Mouse (Mus musculus) activated CD4-positive, CD25-positive, alpha-beta regulatory T cell (primary cell): ENCODE measurements around the gene Prss35. TPM values are rescaled to one million over a fixed set of nuclear protein-coding genes. Genes with fewer than 3 reads are reported as not detected.

Experiments used
- polyA plus RNA-seq, 2 experiments: library from polyadenylated mRNA; unstranded; fragments of 100-300 nt; shearing (Covaris generic); gene quantifications; one replicate each; pipeline ENCODE4 v1.2.1; 2017

Prss35 gene
- under 1 TPM in 1 of 2 experiments, not detected in 1; 0.05 TPM for polyA plus RNA-seq

DNA sequence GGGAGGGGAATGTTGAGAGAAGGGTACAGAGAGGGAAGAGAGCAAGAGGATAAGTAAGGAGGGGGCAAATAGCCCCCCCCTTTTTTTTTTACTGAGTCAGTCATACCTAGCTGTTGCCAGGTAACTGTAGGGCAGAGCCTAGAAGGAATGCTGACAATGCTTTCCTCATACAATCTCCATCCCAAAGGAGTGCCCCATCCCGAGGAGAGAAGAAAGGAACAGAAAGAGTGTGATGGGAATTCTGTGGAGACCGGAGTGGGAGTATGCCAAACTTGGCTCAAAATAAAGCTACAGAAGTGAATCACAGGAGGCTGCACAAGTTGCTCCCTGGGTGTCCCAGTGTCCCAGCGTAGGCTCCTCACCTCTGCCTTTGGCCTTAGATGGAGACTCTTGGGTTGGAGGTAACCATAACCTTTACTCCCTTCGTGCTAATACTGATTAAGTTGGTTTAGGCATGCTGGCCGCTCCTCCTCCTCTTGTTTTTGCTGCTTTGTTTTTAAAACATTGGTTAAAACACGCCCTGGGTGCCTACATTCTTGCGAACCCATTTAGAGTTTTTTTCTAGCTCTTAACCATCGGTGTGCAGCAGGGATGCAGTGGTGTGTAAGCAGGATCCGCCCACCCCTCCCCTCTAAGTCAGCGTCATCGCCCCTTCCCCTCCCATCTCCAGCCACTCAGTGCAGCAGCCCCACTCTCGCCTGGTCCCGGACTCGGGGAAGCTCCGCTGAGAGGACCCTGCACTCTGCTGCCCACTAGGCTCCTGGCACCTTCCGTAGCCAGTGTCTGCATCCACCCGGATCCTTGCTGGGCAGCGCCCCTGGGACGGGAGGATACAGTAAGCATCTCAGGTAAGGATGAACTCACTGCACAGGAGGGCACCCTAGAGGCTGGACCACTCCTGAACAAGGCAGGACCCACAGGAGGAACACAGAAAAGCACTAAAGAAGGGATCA, at the start of gene Prss35:
Gene Prss35, plus strand, starts transcription at position 691 of the 953 bp plus-strand sequence.

DNA sequence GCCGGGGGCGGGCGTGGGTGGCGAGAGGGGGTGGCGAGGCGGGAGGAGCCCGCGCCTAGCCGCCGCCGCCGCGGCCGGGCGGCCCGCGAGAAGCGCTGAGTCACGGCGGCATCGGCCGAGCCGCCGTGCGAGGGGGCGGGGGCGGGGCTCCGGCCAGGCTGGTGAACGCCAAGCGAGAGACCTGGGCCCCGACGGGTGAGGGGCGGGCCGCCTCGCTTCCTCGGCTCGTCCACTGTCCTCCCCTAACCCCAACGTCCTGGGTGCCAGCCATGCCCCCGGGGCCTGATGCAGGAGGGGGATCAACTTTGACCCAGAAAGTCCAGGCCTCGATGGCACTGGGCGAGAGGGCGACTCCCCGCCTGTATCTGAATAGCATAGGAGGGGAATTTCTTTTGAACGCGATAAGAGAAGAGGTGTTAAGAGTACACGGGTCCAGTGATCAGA, 47.6 kb upstream of the Prss35 start, which contains the start of gene Me1:
Gene Me1, minus strand, starts transcription at position 136 of the 444 bp plus-strand sequence.

Other genes starting within 250 kb of the Prss35 start
- 10 to 100 TPM; 15.2 to 20.9 TPM for gene Pgm3, start 171.8 kb upstream of the Prss35 start, polyA plus RNA-seq
- gene Rwdd2a, start 171.7 kb upstream of the Prss35 start, polyA plus RNA-seq = 1 to 10 TPM; 3.6 to 4.0 TPM
- gene Me1, start 47.7 kb upstream of the Prss35 start, polyA plus RNA-seq = under 1 TPM in 1 of 2 experiments, not detected in 1; 0.11 TPM
- gene Snap91, start 137.0 kb downstream of the Prss35 start, polyA plus RNA-seq = under 1 TPM in 1 of 2 experiments, not detected in 1; 0.44 TPM